Mouse (Mus musculus): ENCODE data around the gene Hemk1. TPM values are rescaled to one million over a fixed set of nuclear protein-coding genes. Genes with fewer than 3 reads are reported as not detected.

Gene Hemk1
- total and polyA plus RNA-seq, 2 experiments from 2014 or later = 12.9 to 14.2 TPM

DNA sequence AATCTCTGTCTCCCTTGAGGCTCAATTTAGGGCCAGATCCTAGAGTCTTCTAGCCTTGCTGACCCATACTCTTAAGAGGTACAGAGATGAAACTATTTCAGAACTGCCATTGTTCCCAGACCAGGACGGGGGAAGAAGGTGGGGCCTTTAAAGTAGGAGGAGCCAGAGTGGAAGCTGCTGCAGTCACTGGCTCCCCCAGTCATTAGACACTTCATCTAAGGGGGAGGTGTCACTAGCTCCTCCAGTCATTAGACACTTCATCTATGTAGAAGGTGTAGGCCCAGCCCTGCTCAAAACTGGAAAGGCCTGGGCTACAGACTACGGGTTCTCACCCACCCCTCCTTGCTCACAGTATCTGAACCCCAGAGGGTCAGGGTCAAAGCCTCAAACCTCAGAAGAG is 50.9 kb downstream of the Hemk1 start:
- ATAC-seq (no peak), DNase-seq (no peak)
- Histone ChIP-seq H3K27ac (ENCODE audit: low read depth, low read length) (no peak overlapping the region), H3K9me3 (ENCODE audit: low read length) (no peaks in the 10 kb centered on the region), H3K4me3 (ENCODE audit: low read depth, low read length) (no peak overlapping the region), H3K9ac (no peak overlapping the region), H3K4me1 (ENCODE audit: insufficient read depth) (no peaks in the 10 kb centered on the region), H3K4me2 (ENCODE audit: low read depth) (no peak overlapping the region), H3K27me3 (ENCODE audit: insufficient read depth, low read length) (0 out of 2 replicates have a peak, but pooled peaks cover 4% of the 10 kb centered on the region), H3K36me3 (ENCODE audit: insufficient read depth) (no peaks in the 10 kb centered on the region)
- TF ChIP-seq CTCF (IDR thresholded peaks at IDR 0.05; ENCODE audit: low read depth) = no peak
- WGBS = 80% methylated on average over 2 of the region's 2 CpGs

DNA sequence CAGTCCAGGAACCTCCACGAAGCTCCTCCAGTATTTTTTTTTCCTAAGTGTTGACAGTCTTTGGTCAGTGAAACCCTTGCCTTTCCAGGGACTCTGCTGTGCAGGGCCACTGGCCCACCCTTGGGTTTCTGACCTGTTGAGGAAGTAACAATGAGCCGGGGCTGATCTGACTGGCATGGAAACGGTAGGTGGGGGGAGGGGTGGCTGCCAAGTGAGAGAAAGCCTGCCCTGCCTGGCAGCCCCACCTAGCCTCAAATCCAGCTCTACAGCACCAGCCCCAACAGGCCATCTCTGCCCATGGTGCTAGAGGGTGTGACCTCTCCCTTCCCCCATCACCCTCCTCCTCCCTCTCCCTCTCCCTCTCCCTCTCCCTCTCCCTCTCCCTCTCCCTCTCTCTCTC is 53.1 kb downstream of the Hemk1 start:
- 16% methylated on average over 3 of the region's 3 CpGs for WGBS
- ATAC-seq = no peak
- no peak for DNase-seq

DNA sequence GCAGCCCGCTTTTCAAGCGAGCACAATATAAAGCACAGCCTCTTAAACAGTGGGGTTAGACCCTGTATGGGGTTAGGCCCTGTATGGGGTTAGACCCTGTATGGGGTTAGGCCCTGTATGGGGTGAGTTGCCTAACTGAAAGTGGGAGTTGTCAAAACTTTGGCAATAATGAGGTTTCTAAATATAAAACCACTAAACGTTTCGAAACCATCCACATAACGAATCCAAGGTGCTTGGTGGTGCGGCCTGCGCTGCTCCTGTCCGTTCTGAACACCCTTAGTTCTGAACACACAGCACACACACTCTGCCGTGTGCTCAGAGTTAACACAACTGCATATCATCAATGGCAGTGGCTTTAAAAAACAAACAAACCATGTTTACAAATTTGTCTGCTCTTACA is 55.2 kb downstream of the Hemk1 start:
- Histone ChIP-seq H3K36me3 (ENCODE audit: insufficient read depth) (no peaks in the 10 kb centered on the region), H3K9ac (no peak overlapping the region), H3K27ac (ENCODE audit: low read depth, low read length) (no peak overlapping the region), H3K4me1 (ENCODE audit: insufficient read depth) (no peaks in the 10 kb centered on the region), H3K9me3 (ENCODE audit: low read length) (no peaks in the 10 kb centered on the region), H3K27me3 (ENCODE audit: insufficient read depth, low read length) (no peaks in the 10 kb centered on the region), H3K4me2 (ENCODE audit: low read depth) (no peak overlapping the region), H3K4me3 (ENCODE audit: low read depth, low read length) (no peak overlapping the region)
- 85% methylated on average over 9 of the region's 9 CpGs for WGBS
- DNase-seq (no peak), ATAC-seq (no peak)
- no peak for TF ChIP-seq CTCF (IDR thresholded peaks at IDR 0.05; ENCODE audit: low read depth)

More for the DNA sequence above, 53.1 kb downstream of the Hemk1 start:
- H3K4me1 ChIP-seq (ENCODE audit: insufficient read depth) = no peaks in the 10 kb centered on the region
- H3K4me2 ChIP-seq (ENCODE audit: low read depth) = no peak overlapping the region
- no peaks in the 10 kb centered on the region for H3K36me3 ChIP-seq (ENCODE audit: insufficient read depth)
- H3K4me3 ChIP-seq (ENCODE audit: low read depth, low read length) = no peak overlapping the region
- H3K9ac ChIP-seq = no peak overlapping the region
- H3K27ac ChIP-seq (ENCODE audit: low read depth, low read length) = no peak overlapping the region
- no peak for TF ChIP-seq CTCF (IDR thresholded peaks at IDR 0.05; ENCODE audit: low read depth)
- H3K27me3 ChIP-seq (ENCODE audit: insufficient read depth, low read length) = no peaks in the 10 kb centered on the region
- no peaks in the 10 kb centered on the region for H3K9me3 ChIP-seq (ENCODE audit: low read length)

DNA sequence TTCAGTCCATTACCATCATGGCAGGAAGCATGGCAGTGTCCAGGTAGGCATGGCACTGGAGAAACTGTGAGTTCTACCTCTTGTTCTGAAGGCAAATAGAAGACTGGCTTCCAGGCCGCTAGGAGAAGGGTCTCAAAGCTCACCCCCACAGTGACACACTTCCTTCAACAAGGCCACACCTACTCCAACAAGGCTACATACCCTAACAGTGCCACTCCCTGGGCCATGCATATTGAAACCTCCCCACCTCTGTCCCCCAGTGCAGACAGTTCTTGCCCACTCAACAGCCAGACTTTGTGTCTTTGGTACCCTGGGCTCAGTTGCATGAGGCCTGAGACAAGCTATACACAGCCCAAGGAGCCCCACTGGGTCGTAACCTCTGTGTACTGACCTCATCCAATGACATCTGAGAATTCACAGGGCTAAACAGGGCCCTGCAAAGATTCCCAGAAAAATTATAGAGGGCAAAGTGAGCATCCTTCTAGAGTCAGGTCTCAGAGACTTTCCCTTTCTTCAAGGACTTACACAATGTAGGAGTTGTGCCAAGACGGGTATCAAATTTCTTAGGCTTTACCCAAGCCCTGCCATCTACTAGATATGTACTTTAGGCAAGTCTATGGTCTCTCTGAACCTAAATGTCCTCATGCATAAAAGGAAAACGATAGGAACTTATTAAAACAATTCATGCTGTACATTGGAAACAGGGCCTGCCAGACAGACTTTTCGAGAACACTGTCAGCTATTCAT is 56.7 kb downstream of the Hemk1 start:
- WGBS = 87% methylated on average over 5 of the region's 5 CpGs
- no peaks in the 10 kb centered on the region for H3K4me1 ChIP-seq (ENCODE audit: insufficient read depth)
- TF ChIP-seq CTCF (IDR thresholded peaks at IDR 0.05; ENCODE audit: low read depth) = no peak
- H3K4me2 ChIP-seq (ENCODE audit: low read depth) = no peak overlapping the region
- H3K36me3 ChIP-seq (ENCODE audit: insufficient read depth) = no peaks in the 10 kb centered on the region
- no peak overlapping the region for H3K9ac ChIP-seq
- H3K27ac ChIP-seq (ENCODE audit: low read depth, low read length) = no peak overlapping the region
- ATAC-seq (no peak), DNase-seq (no peak)
- no peaks in the 10 kb centered on the region for H3K9me3 ChIP-seq (ENCODE audit: low read length)
- H3K27me3 ChIP-seq (ENCODE audit: insufficient read depth, low read length) = no peaks in the 10 kb centered on the region
- no peak overlapping the region for H3K4me3 ChIP-seq (ENCODE audit: low read depth, low read length)

DNA sequence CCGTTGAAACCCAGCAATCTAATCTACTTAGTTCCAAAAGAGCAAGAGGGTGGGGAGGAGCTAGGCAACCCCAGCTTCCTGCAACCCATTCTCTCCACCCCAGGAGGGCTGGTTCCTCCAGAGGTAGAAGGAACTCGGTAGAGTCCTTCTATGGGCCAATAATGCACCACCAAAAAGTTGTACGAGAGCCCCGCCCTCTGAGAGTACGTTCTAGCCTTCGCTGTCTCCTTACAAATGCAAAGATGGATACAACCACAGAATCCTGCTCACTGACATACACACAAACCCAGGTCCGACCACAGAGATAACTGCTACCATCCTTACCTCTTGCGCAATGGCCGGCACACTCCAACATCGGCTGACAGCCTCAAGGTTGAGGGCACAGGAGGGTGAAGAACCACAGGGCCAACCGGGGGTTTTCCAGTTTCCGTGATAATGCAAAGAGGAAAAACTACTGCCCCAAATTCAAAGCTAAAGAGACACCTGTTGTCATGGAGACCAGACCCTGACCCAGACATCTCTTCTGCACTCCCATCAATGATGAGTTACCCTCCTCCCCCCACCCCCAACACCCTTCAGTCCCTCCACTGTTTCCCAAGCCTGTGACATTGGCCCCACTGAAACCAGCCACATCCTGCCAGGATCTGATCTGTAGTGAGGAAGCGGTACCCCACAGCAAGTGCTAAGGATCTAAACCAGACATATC is 57.7 kb downstream of the Hemk1 start:
- no peak for TF ChIP-seq CTCF (IDR thresholded peaks at IDR 0.05; ENCODE audit: low read depth)
- H3K9ac ChIP-seq = no peak overlapping the region
- H3K4me1 ChIP-seq (ENCODE audit: insufficient read depth) = no peaks in the 10 kb centered on the region
- no peak overlapping the region for H3K4me2 ChIP-seq (ENCODE audit: low read depth)
- H3K27ac ChIP-seq (ENCODE audit: low read depth, low read length) = no peak overlapping the region
- no peaks in the 10 kb centered on the region for H3K9me3 ChIP-seq (ENCODE audit: low read length)
- ATAC-seq (no peak), DNase-seq (no peak)
- no peaks in the 10 kb centered on the region for H3K27me3 ChIP-seq (ENCODE audit: insufficient read depth, low read length)
- no peaks in the 10 kb centered on the region for H3K36me3 ChIP-seq (ENCODE audit: insufficient read depth)
- H3K4me3 ChIP-seq (ENCODE audit: low read depth, low read length) = no peak overlapping the region
- 53% methylated on average over 13 of the region's 13 CpGs for WGBS

DNA sequence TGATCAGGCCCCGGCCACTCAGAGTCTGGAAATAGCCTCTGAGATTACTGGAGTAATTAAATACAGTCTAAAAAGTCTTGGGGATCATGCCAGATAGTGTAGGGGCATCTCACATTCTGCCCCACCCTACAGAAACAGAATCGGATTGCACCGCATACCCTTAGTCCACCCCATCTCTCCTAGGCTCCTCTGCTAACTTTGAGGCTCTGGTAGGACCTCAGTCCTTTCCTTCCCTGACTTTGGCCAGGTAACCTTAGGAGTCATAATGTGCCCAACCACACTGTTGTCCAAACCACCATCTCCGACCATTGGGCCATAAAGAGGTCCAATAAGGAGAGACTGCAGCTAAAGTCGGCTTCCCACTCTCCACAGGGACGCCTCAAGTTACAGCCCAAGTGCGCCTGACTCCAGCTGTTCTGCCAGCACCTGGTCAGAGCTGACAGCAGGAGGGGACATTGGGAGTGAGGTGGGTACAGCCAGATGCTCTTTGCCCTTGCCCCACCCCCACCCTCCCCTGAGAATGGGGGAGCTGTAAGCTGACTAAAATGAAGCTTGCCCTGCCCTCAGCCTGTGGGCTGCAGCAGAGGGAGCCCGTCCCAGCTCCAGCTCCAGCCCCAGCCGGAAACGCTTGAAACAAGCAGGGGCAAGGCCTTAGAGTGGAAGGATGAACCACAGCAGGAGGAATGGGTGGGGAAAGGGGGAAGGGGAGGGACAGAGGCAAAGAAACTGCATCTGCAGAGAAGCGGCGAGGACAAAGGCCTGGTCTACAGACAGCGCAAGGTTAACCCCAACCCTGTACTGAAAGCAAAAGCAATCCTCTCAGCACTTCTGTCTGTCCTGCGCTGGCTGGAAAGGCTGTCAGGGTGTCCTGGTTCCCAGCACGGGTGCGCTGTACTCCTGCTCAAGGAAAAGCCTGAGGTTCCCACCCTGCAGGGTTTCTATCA is 58.5 kb downstream of the Hemk1 start:
- ATAC-seq (no peak), DNase-seq (no peak)
- no peaks in the 10 kb centered on the region for H3K4me1 ChIP-seq (ENCODE audit: insufficient read depth)
- no peaks in the 10 kb centered on the region for H3K36me3 ChIP-seq (ENCODE audit: insufficient read depth)
- 33% methylated on average over 16 of the region's 16 CpGs for WGBS
- no peaks in the 10 kb centered on the region for H3K27me3 ChIP-seq (ENCODE audit: insufficient read depth, low read length)
- no peak overlapping the region for H3K9ac ChIP-seq
- no peak overlapping the region for H3K4me3 ChIP-seq (ENCODE audit: low read depth, low read length)
- H3K4me2 ChIP-seq (ENCODE audit: low read depth) = no peak overlapping the region
- no peak overlapping the region for H3K27ac ChIP-seq (ENCODE audit: low read depth, low read length)
- TF ChIP-seq CTCF (IDR thresholded peaks at IDR 0.05; ENCODE audit: low read depth) = no peak; the same call in 1 of the 2 replicates
- no peaks in the 10 kb centered on the region for H3K9me3 ChIP-seq (ENCODE audit: low read length)
